Mouse (Mus musculus): ENCODE data around the gene Mgat4a.

Gene Mgat4a

DNA sequence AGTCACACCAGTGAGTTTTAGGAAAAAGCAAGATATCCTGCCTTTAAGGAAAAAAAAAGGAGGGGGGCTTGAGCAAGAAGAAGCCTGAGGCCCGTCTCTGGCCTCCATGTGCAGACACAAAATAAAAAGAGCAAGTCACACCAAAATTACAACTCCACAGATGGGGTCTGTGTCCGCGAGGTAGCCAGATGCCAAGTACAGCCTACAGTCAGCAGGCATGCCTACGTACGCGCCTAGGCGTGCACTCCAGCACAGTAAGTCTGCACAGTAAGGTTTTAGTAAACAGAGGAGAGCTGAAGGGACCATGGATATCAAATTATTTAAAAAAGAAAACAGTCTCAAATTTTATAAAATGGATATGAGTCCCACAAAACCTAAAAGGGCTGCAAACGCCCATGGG is 89.5 kb downstream of the Mgat4a start:
- DNase-seq = no peak

DNA sequence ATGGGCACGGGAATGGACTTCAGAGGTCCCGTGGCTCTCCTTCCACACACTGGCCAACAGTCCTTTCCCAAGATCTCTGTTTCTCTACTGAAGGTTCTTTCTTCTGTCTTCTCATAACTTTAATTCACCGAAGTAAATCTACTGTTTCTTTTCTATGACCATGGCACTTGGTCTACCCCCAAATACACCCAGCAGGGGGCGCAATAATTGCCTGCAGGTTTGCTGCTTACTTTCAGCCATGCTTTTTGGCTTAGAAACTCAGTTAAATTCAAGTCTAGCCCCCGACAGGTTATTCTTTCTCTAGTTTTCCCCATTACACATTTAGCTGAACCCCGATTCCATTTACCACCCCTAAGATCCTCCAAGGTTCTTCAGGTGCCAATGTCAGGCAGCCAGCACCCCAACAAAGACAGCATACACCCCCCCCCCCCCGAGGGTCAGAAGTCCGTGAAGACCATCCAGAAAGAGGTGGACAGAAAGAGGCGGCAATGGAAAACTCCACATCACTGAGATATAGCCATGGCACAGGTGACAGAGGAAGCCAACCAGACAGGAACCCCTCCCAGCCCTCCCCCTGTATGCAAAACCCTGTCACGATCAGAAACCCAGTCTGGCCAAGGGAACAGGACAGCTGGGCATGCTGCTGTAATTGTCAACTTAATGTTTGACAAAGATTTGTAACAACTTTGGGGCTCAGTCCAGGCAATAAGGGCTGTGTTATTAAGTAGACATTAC is 92.3 kb downstream of the Mgat4a start:
- DNase-seq = no peak

DNA sequence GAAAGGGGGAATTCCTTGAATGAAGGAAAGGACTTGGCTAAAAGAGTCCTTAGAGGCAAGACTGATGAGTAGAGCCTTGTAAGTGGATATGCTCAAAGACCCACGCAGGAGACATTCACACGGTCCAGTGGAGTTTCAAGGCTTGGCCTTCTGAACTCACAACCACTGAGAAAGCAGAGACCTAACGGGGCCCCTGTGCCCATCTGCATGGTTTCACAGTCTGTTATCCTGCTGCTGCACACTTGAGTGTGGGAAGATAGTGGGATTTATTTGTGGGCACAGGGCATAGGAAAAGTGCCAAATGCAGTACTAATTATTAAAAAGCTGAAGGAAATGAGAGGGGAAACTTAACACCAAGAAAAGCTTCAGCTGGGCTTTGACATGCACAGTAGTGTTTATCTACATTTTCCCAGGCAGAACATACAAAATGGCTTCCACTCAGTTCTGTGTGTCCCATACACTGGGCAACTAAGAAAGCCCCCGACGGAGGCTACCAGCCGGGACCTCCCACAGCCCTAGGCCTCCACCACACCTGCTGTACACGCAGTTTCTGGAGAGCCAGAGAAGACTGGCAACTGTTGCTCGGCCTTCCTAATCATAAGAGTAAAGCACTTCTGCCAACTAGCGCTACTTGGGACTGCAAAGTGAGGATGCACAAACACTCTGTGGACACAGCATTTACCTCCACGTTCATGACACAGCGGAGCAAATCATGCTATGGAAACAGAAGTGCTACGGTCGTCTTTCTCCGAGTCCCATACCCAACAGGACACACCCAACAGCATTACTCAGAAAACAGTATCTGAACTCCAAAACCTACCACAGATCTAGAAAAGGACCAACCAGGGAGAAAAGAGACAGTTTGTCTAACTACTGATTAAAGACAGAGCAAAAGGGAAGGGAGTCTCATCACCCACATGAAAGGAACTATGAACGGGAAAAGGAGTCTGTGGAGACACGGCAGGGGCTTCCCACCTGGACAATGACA is 97.7 kb downstream of the Mgat4a start:
- DNase-seq = no peak

DNA sequence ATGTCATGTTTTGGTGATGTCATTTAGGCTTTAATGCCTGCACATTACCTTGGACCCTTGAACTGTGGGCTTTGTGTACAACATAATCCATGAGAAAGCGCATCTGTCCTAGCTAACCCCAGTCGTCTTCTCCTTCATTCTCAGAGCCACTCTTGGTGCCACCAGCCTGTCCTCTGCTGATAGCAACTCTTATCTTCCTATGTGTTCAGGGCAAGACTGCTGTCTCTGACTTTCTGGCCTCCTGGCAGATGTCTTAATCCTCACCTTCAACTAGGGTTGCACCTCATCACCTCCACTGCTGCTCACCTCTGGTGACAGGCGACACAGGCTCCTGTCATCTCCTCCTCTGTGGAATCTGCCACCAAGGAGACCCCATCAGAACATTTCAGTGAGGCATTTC is 104.4 kb downstream of the Mgat4a start:
- no peak for DNase-seq

DNA sequence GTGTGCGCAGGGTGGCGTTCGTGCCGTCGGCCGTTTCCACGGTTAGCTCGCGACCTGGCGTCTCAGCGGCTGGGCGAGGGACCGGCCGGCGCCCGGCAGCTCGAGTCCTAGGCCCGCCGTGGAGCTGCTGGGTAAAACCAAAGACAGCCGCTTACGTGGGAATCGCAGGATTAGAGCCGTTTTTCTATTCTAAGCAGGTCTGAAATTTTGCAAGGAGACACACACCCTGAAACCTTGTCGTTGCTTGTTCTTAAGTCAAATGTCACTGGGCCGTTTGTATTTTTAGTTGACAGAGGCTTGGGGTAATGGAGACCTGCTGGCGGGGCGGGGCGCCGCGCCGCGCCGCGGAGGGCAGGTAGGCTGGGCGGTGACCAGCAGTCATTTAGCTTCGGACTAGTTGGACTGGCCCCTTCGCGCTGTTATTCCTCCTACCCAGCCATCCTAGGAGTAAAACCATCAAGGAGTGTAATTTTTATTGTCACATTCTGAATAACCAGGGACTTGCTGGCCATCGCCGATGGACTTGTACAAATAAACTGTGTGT is 110.4 kb downstream of the Mgat4a start:
- no peak for DNase-seq

DNA sequence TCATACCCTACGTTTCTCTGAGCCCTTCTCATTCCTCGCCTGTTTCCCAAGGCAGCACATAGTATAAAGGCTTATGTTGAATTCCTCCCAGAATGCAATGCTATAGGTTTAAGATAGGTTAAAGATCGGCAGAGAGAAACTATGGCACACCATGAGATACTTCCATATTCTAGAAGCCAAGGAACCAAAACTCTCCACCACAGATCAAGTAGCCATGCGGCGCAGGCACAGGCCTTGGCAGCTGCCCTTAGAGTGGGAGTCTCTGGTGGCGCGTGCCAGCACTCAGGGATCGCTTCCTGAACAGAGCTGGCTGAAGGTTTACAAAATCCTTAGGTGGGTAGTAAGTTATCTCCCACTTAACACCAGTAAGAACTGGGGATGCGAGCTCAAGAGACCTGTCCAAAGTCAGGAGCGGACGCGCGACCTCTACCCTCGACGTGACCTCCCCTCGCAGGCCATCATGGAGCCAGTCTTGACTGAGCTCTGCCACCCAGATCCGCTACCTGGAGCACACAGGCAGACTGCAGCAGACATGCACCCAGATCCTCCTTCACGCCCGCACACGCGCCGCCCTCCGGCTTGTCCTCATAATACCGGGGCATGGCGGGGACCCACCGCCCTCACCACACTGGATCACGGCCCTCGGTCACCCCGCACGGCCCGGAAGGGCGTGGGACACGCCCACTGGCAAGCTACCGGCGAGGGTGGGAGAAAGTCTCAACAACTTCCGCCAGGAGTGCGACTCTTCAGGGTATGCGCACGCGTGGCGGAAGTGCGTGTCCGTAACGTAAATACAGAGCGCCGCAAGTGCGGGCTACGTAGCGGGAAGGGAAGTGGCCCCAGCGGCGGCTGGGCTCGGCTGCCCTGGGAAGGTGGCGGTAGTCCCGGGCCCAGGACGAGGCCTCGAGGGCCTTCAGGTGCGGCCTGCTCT is 111.2 kb downstream of the Mgat4a start, which contains the start of the genes Coa5 and Unc50:
Coa5 (minus strand) TSS at position 738 of the 931 bp plus-strand sequence.
Unc50 (plus strand) TSS at position 774 of the 931 bp plus-strand sequence.
- peak; percentile 88 to 93 for DNase-seq

DNA sequence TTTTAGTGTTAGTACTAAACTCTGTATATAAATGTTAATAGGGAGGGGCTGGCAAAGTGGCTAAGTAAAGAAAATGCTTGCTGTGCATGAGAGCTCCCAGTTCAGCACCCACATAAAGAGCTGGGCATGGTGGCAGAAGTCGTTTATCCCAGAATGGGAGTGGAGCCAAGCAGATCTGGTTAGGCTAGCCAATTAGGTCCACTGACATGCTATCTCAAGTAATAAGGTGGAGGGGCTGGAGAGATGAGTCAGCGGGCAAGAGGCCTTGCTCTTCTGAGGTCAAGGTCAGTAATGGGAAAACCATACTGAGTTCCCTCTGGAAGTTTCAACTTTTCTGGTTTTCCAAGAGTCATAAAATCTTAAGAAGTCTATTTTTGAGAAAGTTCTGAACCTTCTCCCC is 111.9 kb downstream of the Mgat4a start:
- DNase-seq = no peak

DNA sequence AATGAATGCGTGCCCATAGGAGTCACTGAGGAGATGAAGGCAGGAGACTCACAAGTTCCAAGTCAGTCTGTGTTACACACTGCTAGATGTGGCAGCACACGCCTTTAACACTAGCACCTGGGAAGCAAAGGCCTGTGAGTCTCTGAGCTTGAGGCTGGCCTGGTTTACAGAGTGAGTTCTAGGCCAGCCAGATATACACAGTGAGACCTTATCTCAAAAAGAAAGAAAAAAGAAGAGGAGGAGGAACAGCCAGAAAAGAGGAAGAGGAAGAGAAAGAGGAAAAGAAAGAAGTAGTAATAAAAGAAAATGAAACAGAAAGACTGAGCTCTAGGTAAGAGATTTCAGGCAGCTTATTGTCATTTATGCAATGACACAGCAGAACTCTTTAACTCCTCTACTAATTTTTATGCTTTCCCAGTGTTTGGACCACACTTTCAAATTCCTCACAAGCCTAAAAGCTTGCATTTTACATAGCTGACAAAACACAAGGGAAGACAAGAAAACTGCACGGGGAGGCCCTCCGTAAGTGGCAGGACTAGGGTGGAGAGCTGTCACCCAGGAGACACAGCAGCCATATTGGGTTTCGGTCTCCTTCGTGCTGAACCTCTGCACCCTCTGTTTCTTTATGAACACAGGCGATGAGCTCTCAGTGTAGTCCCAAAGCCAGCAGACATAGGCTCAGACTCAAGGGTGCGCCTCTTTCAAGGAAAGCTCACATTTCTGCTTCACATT is 113.5 kb downstream of the Mgat4a start:
- DNase-seq = no peak

DNA sequence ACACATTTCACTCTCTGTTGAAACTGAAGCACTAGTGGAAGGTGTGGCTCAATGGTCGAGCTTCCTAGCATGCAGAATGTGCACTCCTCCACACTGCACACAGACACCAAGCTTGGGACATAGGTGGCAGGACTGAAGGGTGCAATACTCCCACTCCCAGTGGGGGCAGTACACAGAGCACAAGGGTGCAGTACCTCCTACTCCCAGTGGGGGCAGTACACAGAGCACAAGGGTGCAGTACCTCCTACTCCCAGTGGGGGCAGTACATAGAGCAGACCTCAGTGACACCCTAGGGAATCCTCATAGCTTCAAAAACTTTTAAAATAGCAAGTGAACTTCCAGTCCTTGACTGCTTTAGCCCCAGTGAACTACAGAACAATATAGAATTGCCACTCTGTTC is 121.4 kb downstream of the Mgat4a start:
- peak; percentile 19 to 24 for DNase-seq

DNA sequence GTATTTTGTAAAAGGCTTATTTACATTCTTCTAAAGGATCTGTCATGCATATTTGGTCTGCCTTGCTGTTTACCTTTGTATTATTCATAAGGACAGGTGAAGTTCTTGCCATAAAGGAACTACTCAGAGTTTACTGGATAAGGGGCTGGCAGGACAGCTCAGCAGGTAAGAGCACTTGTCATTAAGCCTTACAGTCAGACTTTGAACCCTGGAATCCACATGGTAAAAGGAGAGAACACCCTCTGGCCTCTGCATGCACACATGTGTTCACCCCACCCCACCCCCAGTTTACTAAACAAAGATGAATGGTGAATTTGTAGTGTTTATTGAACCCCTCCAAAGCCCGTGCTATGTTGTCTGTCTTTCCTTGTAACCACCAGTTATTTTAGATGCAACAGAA is 125.4 kb downstream of the Mgat4a start:
- no peak for DNase-seq

DNA sequence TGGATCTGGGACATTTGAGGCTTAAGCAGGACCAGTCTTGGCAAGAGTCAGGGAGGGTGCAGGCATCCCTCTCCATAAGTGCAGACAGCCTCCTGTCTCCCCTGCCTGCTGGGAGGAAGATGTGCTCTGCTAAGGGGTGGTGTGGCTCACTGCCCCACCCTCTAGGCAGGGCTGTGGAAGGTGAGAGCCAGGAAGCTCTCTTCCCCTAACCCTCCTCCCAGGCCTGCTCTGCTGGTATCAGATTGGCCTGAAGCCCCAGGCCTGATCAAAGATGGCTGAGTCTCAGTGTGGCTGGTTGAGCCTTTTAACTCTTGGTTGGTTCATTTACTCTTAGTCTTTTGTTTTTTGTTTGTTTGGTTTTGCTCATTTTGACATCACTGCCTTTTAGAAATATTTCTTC is 131.2 kb downstream of the Mgat4a start:
- no peak for DNase-seq

DNA sequence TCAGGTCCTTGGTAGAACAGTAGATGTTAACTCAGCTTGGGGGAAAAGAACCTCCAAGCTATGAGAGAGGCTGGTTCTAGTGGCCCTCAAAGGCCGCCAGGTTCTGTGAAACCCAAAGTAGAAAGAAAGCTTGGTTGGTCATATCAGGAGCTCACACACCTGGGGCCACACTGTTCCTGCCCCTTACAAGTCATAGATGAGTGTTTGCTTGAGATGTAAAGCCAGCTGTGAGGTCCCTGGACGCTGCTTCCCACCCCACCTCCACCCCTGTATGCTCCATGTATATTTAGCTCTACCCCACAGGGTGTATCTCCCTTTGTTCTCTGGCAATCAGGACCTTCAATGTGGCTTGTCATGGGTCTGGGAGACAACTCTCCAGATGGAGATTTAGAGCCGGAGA is 132.1 kb downstream of the Mgat4a start:
- DNase-seq = no peak

DNA sequence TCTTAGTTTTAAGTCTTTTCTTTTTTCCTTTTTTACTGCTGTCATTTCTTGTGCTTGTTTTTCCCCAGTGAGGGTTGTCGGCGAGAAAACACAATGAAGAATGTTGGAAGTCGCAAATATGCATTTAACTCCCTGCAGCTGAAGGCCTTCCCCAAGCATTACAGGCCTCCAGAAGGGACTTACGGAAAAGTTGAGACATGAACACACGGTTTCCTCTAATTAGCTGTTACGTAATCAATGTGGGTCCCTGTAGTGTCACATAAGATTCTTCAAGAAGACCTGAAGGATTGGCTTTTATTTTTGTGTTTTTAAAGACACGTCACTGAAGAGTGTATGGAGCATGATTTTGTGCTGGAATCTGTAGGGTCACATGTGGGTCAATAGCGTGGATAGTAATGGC is 132.8 kb downstream of the Mgat4a start:
- DNase-seq = no peak

DNA sequence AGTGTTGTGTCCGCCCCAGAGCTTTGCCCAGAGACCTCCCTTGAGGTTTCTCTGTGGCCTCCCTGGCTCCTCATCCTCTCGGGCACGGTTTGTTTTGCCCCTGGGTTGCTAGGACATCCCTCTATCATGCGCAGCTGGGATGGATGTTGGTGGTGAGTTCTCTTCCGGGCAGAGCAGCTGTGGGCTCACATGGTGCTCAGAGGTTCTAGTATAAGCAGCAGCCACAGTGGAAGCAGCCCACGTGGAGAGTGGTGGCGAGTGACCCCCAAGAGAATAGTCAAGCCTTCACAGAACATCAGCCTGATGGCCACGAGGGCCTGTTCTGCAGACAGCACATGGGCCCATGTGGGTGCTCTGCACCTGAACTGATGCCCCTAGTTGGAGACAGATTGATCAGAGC is 133.6 kb downstream of the Mgat4a start:
- no peak for DNase-seq

DNA sequence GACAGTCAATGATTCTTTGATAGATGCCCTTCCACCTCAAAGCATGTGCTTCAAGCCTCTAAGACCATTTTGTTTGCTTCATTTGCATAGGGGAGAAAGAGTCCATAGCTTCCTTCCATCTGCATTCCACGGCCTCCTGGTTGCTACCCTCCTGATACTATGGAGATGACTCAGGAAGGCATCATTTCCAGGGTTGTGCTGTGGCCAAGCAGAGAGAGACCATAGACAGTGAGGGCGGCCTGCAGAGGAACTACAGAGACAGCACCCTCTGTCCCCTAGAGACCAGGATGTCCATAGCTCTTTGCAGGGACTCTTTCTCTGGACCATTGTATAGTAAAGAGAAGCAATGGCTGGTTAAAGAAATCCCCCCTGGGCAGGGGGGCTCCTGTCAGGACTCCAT is 135.7 kb downstream of the Mgat4a start:
- DNase-seq = no peak

DNA sequence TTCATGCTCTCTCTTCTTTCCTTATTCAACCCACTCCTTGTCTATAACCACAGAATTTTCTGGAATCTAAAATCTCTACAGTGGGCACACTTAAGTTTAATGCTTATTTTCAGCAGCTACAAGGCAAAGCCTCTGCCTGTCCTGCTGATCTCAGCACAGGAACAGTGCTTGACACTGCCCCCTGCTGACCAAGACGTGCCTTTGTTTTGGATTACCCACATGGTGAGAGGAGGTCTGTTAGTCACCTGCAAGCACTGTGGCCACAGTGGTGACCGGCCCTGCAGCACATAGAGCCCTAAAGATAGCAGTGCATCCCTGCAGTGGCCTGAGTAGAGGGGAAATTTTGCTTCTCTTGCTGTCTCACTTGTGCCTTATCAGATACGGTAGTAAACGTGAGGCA is 139.1 kb downstream of the Mgat4a start:
- DNase-seq = peak; percentile 12 to 16

DNA sequence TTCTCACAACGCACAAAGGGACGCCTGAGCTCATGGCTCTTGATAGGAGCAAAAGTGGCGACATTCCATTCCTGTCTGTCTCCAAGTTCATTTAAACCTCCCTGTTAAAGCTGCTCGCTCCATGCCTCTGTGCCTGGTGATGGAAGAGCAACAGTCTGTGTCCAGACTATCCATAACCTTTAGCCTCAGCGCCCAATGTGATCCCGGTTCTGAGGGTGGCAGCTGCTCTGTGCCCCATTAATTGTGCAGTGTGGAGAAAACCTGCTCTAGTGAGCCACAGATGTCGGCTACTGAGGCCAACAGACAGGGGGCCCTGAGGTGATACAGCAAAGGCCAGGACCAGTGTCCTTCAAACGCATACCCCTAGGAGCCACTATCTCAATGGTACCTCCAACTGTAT is 141.1 kb downstream of the Mgat4a start:
- no peak for DNase-seq

DNA sequence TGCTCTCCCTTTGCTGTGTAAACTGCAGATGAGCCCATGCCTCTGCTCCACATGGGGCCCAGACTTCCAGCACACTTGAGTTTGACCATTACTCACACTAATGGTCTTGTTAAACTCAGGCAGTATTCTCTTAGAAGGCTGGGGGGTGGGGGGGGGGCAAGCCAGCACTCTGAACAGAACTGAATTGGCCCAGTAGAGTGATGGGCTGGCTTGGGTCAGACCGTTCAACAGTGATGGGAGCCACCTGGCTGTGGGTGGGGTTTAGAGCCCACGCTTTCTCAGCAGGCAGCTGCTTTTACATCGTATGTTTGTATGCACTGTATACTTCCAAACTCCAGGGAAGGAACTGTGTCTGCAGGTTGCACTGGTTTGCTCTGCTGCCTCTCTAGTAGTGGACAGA is 141.9 kb downstream of the Mgat4a start:
- no peak for DNase-seq

DNA sequence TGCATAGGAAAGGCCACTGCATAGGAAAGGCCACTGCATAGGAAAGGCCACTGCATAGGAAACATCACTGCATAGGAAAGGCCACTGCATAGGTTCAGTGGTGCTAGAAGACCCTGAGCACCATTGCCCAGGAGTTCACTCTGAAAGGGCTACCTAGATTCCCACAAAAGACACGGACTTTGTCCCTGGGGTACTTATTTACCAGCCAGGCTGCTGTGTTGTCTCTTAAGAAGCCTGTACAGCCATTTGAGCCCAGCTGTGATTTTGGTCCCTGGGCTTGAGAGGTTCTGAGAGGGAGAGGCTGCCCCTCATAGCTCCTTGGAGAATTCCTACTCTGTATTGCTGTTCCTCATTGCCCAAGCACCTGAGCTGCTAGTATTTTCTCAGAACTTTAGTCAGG is 144.3 kb downstream of the Mgat4a start:
- no peak for DNase-seq

DNA sequence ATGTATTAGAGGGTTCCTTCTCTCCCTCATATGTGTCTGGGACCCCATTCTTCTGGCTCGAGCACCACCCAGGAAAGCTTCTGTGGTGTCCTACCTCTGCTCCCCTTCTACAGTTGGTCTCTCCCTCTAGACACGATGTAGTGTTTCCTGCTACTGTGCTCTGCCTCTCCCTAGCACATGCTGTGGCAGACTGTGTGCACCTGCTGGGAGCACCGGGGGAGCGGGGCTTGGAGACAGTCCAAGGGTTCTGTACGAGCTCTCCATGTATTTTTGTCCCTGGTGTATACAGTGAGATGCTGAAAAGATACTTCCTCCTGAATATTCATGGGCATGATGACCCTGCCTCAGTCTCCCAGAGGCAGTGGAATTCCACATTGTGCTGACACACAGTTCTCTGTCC is 147.6 kb downstream of the Mgat4a start:
- no peak for DNase-seq
